Mouse (Mus musculus): ENCODE results near the gene Cldn4. TPM values are rescaled to one million over a fixed set of nuclear protein-coding genes. Genes with fewer than 3 reads are reported as not detected.

The Cldn4 gene
- polyA plus RNA-seq, 2 experiments = 0.29 to 0.35 TPM

GRCm38 (mm10) chr5:134913352-134913751, 33.4 kb downstream of the Cldn4 start:
- H3K27ac ChIP-seq = peak overlapping the region; percentile 95
- H3K9me3 ChIP-seq (ENCODE audit: control insufficient read depth, low read length) = peaks cover 2% of the 10 kb centered on the region
- DNase-seq (ENCODE audit: low read depth in 3 of 3, low spot score in 3 of 3) (no peak), ATAC-seq (ENCODE audit: insufficient read depth) (peak; percentile 50)
- 26% methylated on average over 3 of the region's 3 CpGs for WGBS (ENCODE audit: insufficient replicate concordance)
- H3K9ac ChIP-seq (replicated peaks) = peak overlapping the region; percentile 100
- peaks cover 21 to 29% of the 10 kb centered on the region in 2 experiments for H3K4me1 ChIP-seq (replicated peaks; ENCODE audit: control insufficient read depth in 2 of 2, insufficient read depth in 2 of 2, low read length in 1 of 2)
- H3K27me3 ChIP-seq (ENCODE audit: control insufficient read depth, insufficient read depth, low read length) = no peaks in the 10 kb centered on the region
- peaks cover 3% of the 10 kb centered on the region; the same call in 1 of the 2 replicates for H3K36me3 ChIP-seq (replicated peaks; ENCODE audit: control insufficient read depth, insufficient read depth, low read depth)
- peak overlapping the region; percentile 82 for H3K4me2 ChIP-seq (ENCODE audit: low read depth)
- TF ChIP-seq EP300 (IDR thresholded peaks at IDR 0.05; ENCODE audit: low read depth) (no peak), CTCF (IDR thresholded peaks at IDR 0.05; ENCODE audit: low read depth) (no peak)
- peak overlapping the region; percentile 89 for H3K4me3 ChIP-seq (ENCODE audit: insufficient read depth in 1 of 2, low read depth in 2 of 2, low read length in 2 of 2)

- ATAC-seq (ENCODE audit: insufficient read depth) (no peak), DNase-seq (ENCODE audit: low read depth in 3 of 3, low spot score in 3 of 3) (no peak)
- TF ChIP-seq CTCF (IDR thresholded peaks at IDR 0.05; ENCODE audit: low read depth) = no peak
- TF ChIP-seq EP300 (IDR thresholded peaks at IDR 0.05; ENCODE audit: low read depth) = no peak
- peak overlapping the region; percentile 34 for H3K9ac ChIP-seq (replicated peaks)
- H3K36me3 ChIP-seq (replicated peaks; ENCODE audit: control insufficient read depth, insufficient read depth, low read depth) = peaks cover 3% of the 10 kb centered on the region; the same call in 1 of the 2 replicates
- H3K4me2 ChIP-seq (ENCODE audit: low read depth) = peak overlapping the region; percentile 82
- peak overlapping the region; percentile 44 for H3K27ac ChIP-seq
- H3K4me1 ChIP-seq (replicated peaks; ENCODE audit: control insufficient read depth in 2 of 2, insufficient read depth in 2 of 2, low read length in 1 of 2) = peaks cover 15 to 19% of the 10 kb centered on the region in 2 experiments
- H3K27me3 ChIP-seq (ENCODE audit: control insufficient read depth, insufficient read depth, low read length) = no peaks in the 10 kb centered on the region
- 91% methylated on average over 2 of the region's 2 CpGs for WGBS (ENCODE audit: insufficient replicate concordance)
- no peaks in the 10 kb centered on the region for H3K9me3 ChIP-seq (ENCODE audit: control insufficient read depth, low read length)
- H3K4me3 ChIP-seq (ENCODE audit: insufficient read depth in 1 of 2, low read depth in 2 of 2, low read length in 2 of 2) = peak overlapping the region; percentile 24 to 89; a peak in 2 of 4 replicates
Measured at GRCm38 (mm10) chr5:134911901-134912300, 34.8 kb downstream of the Cldn4 start.

- H3K4me1 ChIP-seq (replicated peaks; ENCODE audit: control insufficient read depth in 2 of 2, insufficient read depth in 2 of 2, low read length in 1 of 2) = peaks cover 2% of the 10 kb centered on the region in 2 experiments; a peak in 2 of 4 replicates
- no peak overlapping the region for H3K4me2 ChIP-seq (ENCODE audit: low read depth)
- TF ChIP-seq CTCF (IDR thresholded peaks at IDR 0.05; ENCODE audit: low read depth) (peak; percentile 100), EP300 (IDR thresholded peaks at IDR 0.05; ENCODE audit: low read depth) (0 out of 2 replicates have a peak, but pooled peaks have one; percentile 24)
- H3K27me3 ChIP-seq (ENCODE audit: control insufficient read depth, insufficient read depth, low read length) = no peaks in the 10 kb centered on the region
- WGBS (ENCODE audit: insufficient replicate concordance) = 0% methylated on average over 13 of the region's 13 CpGs
- H3K9ac ChIP-seq (replicated peaks) = no peak overlapping the region
- peaks cover 2% of the 10 kb centered on the region; the same call in 1 of the 2 replicates for H3K36me3 ChIP-seq (replicated peaks; ENCODE audit: control insufficient read depth, insufficient read depth, low read depth)
- peak; percentile 79 to 80 (median 80) for DNase-seq (ENCODE audit: low read depth in 3 of 3, low spot score in 3 of 3)
- H3K4me3 ChIP-seq (ENCODE audit: insufficient read depth in 1 of 2, low read depth in 2 of 2, low read length in 2 of 2) = no peak overlapping the region
- H3K9me3 ChIP-seq (ENCODE audit: control insufficient read depth, low read length) = no peaks in the 10 kb centered on the region
- no peak overlapping the region for H3K27ac ChIP-seq
- ATAC-seq (ENCODE audit: insufficient read depth) = peak; percentile 82
Measured at GRCm38 (mm10) chr5:134907135-134907534, 39.6 kb downstream of the Cldn4 start.

- Histone ChIP-seq H3K36me3 (replicated peaks; ENCODE audit: control insufficient read depth, insufficient read depth, low read depth) (no peaks in the 10 kb centered on the region), H3K9ac (replicated peaks) (no peak within 1 kb of the TSS), H3K27ac (no peak within 1 kb of the TSS), H3K9me3 (ENCODE audit: control insufficient read depth, low read length) (no peaks in the 10 kb centered on the region), H3K27me3 (ENCODE audit: control insufficient read depth, insufficient read depth, low read length) (no peaks in the 10 kb centered on the region), H3K4me1 (replicated peaks; ENCODE audit: control insufficient read depth in 2 of 2, insufficient read depth in 2 of 2, low read length in 1 of 2) (no peaks in the 10 kb centered on the region; a peak in 2 of 4 replicates), H3K4me3 (ENCODE audit: insufficient read depth in 1 of 2, low read depth in 2 of 2, low read length in 2 of 2) (no peak within 1 kb of the TSS), H3K4me2 (ENCODE audit: low read depth) (no peak within 1 kb of the TSS)
- no peak for ATAC-seq (ENCODE audit: insufficient read depth)
- TF ChIP-seq CTCF (IDR thresholded peaks at IDR 0.05; ENCODE audit: low read depth) (no peak), EP300 (IDR thresholded peaks at IDR 0.05; ENCODE audit: low read depth) (no peak)
- DNase-seq (ENCODE audit: low read depth in 3 of 3, low spot score in 3 of 3) = no peak
- 79% methylated on average over 6 of the region's 6 CpGs for WGBS (ENCODE audit: insufficient replicate concordance)
Measured at GRCm38 (mm10) chr5:134906633-134907032, 40.1 kb downstream of the Cldn4 start, which contains the start of gene Tmem270. Gene Tmem270, minus strand, starts transcription at chr5:134906733.

- WGBS (ENCODE audit: insufficient replicate concordance) = 54% methylated on average over 8 of the region's 8 CpGs
- ATAC-seq (ENCODE audit: insufficient read depth) = no peak
Measured at GRCm38 (mm10) chr5:134901644-134902027, 45.1 kb downstream of the Cldn4 start.

More at GRCm38 (mm10) chr5:134901644-134902027, 45.1 kb downstream of the Cldn4 start:
- H3K4me1 ChIP-seq (replicated peaks; ENCODE audit: control insufficient read depth in 2 of 2, insufficient read depth in 2 of 2, low read length in 1 of 2) = no peaks in the 10 kb centered on the region
- no peak overlapping the region for H3K4me2 ChIP-seq (ENCODE audit: low read depth)
- H3K9me3 ChIP-seq (ENCODE audit: control insufficient read depth, low read length) = no peaks in the 10 kb centered on the region
- TF ChIP-seq EP300 (IDR thresholded peaks at IDR 0.05; ENCODE audit: low read depth) = no peak
- H3K36me3 ChIP-seq (replicated peaks; ENCODE audit: control insufficient read depth, insufficient read depth, low read depth) = no peaks in the 10 kb centered on the region
- no peak overlapping the region for H3K27ac ChIP-seq
- no peak overlapping the region for H3K4me3 ChIP-seq (ENCODE audit: insufficient read depth in 1 of 2, low read depth in 2 of 2, low read length in 2 of 2)
- DNase-seq (ENCODE audit: low read depth in 3 of 3, low spot score in 3 of 3) = no peak
- H3K9ac ChIP-seq (replicated peaks) = no peak overlapping the region
- H3K27me3 ChIP-seq (ENCODE audit: control insufficient read depth, insufficient read depth, low read length) = no peaks in the 10 kb centered on the region; the same call in 1 of the 2 replicates

All from liver, embryonic 14.5 days (tissue).